Mouse (Mus musculus): ENCODE data around the gene Nrn1. TPM values are rescaled to one million over a fixed set of nuclear protein-coding genes. Genes with fewer than 3 reads are reported as not detected.

Nrn1 gene
- polyA plus RNA-seq, 1 experiment from 2014 or later, result 61.5 TPM

- Histone ChIP-seq H3K9me3 (no peaks in the 10 kb centered on the region), H3K9ac (replicated peaks) (no peak overlapping the region), H3K27me3 (peaks cover 65% of the 10 kb centered on the region), H3K4me1 (peaks cover 36% of the 10 kb centered on the region), H3K36me3 (no peaks in the 10 kb centered on the region), H3K4me3 (no peak overlapping the region), H3K27ac (replicated peaks) (0 out of 2 replicates have a peak overlapping the region, but pooled peaks have one; percentile 92), H3K4me2 (replicated peaks) (no peak overlapping the region)
- ATAC-seq (ENCODE audit: low FRiP score, low read depth), result no peak
Measured at GRCm38 (mm10) chr13:36722309-36722708, 12.6 kb downstream of the Nrn1 start.

- H3K36me3 ChIP-seq, result no peaks in the 10 kb centered on the region
- H3K27me3 ChIP-seq, result peaks cover 50% of the 10 kb centered on the region
- H3K9ac ChIP-seq (replicated peaks), result no peak overlapping the region
- H3K4me3 ChIP-seq, result no peak overlapping the region
- peaks cover 22% of the 10 kb centered on the region for H3K4me1 ChIP-seq
- no peak overlapping the region for H3K27ac ChIP-seq (replicated peaks)
- H3K9me3 ChIP-seq, result no peaks in the 10 kb centered on the region
- no peak overlapping the region for H3K4me2 ChIP-seq (replicated peaks)
- no peak for ATAC-seq (ENCODE audit: low FRiP score, low read depth)
- 91% methylated on average over 5 of the region's 5 CpGs for WGBS
Measured at GRCm38 (mm10) chr13:36720297-36721017, 14.5 kb downstream of the Nrn1 start.

DNA sequence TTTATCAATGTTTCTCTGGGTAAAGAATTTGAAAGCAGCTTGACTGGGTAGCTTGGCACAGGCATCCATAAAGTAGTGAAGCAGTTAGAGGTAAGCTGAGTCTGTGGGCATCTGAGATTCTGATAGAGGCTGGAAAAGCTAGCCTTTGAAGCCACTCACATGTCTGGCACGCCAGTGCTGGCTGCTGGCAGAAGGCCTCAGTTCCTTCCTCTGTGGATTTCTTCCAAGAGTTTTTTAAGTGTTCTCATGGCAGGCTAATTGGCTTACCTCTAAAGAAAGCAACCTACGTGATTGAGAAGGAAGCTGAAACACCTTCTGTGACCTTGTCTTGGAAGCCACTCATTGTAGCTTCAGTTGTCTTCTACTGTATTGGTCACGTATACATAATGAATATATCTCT, 17.6 kb downstream of the Nrn1 start:
- 67% methylated on average over 3 of the region's 3 CpGs for WGBS
- H3K4me1 ChIP-seq, result no peaks in the 10 kb centered on the region
- peaks cover 21% of the 10 kb centered on the region for H3K27me3 ChIP-seq
- H3K9ac ChIP-seq (replicated peaks), result no peak overlapping the region
- H3K4me2 ChIP-seq (replicated peaks), result no peak overlapping the region
- no peaks in the 10 kb centered on the region for H3K36me3 ChIP-seq
- H3K4me3 ChIP-seq, result no peak overlapping the region
- no peak for ATAC-seq (ENCODE audit: low FRiP score, low read depth)
- no peaks in the 10 kb centered on the region for H3K9me3 ChIP-seq
- no peak overlapping the region for H3K27ac ChIP-seq (replicated peaks)

DNA sequence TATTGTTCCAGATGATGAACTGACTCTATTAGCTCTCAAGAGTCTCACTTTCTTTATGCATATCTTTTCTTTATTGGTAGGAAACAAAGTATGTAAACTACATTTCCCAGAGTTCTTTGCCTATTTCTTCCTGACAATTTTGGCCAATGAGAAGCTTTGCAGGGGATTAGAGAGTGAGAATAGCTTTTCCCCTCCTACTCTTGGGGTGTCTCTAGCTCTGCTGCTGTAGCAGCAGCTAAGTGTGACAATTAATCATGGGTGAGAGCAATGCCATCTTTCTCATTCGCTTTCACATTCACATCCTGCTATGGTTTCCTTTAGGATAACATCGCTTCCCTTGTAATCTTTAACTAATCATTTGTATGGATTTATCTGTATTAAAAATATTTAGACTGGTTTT, 18.2 kb downstream of the Nrn1 start:
- Histone ChIP-seq H3K4me1 (no peaks in the 10 kb centered on the region), H3K4me3 (no peak overlapping the region), H3K27ac (replicated peaks) (no peak overlapping the region), H3K27me3 (peaks cover 14% of the 10 kb centered on the region), H3K9ac (replicated peaks) (no peak overlapping the region), H3K9me3 (no peaks in the 10 kb centered on the region), H3K4me2 (replicated peaks) (no peak overlapping the region), H3K36me3 (no peaks in the 10 kb centered on the region)
- 57% methylated on average over 2 of the region's 2 CpGs for WGBS
- ATAC-seq (ENCODE audit: low FRiP score, low read depth), result no peak

GRCm38 (mm10) chr13:36714101-36714500, 20.8 kb downstream of the Nrn1 start:
- H3K9me3 ChIP-seq, result no peaks in the 10 kb centered on the region
- no peaks in the 10 kb centered on the region for H3K36me3 ChIP-seq
- H3K4me2 ChIP-seq (replicated peaks), result no peak overlapping the region
- no peak overlapping the region for H3K4me3 ChIP-seq
- WGBS, result 77% methylated on average over 2 of the region's 2 CpGs
- ATAC-seq (ENCODE audit: low FRiP score, low read depth), result no peak
- H3K9ac ChIP-seq (replicated peaks), result no peak overlapping the region
- no peaks in the 10 kb centered on the region for H3K4me1 ChIP-seq
- H3K27me3 ChIP-seq, result no peaks in the 10 kb centered on the region
- no peak overlapping the region for H3K27ac ChIP-seq (replicated peaks)

DNA sequence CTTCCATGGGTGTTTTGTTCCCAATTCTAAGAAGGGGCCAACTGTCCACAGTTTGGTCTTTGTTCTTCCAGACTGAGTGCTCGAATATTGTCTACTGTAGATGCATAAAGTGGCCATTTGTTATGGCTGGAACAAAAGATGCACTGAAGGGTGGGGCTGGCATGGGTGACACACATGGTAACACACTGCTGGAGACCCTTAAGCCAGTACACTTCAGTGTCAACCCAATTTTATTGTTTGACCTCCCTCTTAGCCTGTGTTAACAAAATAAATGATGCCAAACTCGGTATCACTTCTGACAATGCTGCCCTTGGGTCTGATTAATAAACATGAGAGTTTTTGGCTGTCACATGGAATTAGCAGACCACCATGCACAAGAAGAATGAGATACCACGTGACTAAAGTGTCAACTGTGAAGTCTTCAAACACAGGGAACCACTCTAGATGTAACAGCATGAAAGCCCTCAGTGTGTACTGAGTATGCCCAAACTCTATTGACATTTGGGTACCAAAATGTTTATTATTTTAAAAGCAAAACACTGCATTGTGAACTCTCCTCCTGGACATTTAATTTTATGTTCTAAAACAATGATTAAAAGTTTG, 27.7 kb downstream of the Nrn1 start:
- Histone ChIP-seq H3K27ac (replicated peaks) (no peak overlapping the region), H3K4me3 (no peak overlapping the region), H3K9ac (replicated peaks) (no peak overlapping the region), H3K4me2 (replicated peaks) (no peak overlapping the region), H3K9me3 (no peaks in the 10 kb centered on the region), H3K4me1 (no peaks in the 10 kb centered on the region), H3K36me3 (no peaks in the 10 kb centered on the region), H3K27me3 (no peaks in the 10 kb centered on the region)
- WGBS, result 42% methylated on average over 3 of the region's 3 CpGs
- ATAC-seq (ENCODE audit: low FRiP score, low read depth), result peak; percentile 74

- no peaks in the 10 kb centered on the region for H3K27me3 ChIP-seq
- no peak overlapping the region for H3K9ac ChIP-seq (replicated peaks)
- H3K4me3 ChIP-seq, result no peak overlapping the region
- no peak overlapping the region for H3K4me2 ChIP-seq (replicated peaks)
- H3K27ac ChIP-seq (replicated peaks), result no peak overlapping the region
- H3K9me3 ChIP-seq, result no peaks in the 10 kb centered on the region
- 91% methylated on average over 8 of the region's 8 CpGs for WGBS
- no peaks in the 10 kb centered on the region for H3K36me3 ChIP-seq
- no peak for ATAC-seq (ENCODE audit: low FRiP score, low read depth)
- H3K4me1 ChIP-seq, result no peaks in the 10 kb centered on the region
Measured at GRCm38 (mm10) chr13:36696351-36696771, 38.6 kb downstream of the Nrn1 start.

DNA sequence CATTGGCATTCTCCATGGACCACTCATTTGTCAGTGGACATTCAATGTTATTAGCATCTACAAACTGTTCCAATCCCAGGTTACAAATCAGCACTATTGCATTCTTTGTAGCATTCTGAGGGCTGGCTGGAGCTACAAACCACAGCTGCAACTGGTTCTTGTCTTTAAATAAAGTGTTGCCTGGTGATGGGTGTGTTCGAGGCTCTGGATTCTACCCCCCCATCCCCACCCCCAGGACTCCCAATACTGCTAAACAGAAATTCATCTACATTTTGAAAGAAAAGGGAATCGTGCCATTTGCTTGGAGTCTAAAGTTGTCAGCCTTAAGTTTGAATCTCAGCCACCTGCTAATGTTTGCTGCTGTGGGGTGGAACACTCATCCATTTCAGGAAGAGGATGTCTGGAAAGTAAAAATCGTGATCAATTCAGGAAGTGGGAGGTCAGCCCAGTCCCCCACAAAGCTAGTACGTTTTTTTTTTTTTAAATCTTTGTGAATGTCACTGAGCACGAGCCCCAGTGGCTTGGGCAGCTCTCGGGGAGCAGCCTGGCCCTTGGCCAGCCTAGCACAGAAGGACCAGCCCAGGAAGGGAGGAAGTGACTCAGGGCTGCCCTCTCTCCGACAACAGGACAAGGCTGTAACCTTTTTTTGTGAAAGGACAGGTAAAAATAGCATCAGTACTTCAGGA, 39.3 kb downstream of the Nrn1 start:
- Histone ChIP-seq H3K4me3 (no peak overlapping the region), H3K9me3 (no peaks in the 10 kb centered on the region), H3K9ac (replicated peaks) (no peak overlapping the region), H3K27ac (replicated peaks) (no peak overlapping the region), H3K36me3 (no peaks in the 10 kb centered on the region), H3K4me2 (replicated peaks) (no peak overlapping the region), H3K27me3 (no peaks in the 10 kb centered on the region), H3K4me1 (no peaks in the 10 kb centered on the region)
- 77% methylated on average over 7 of the region's 7 CpGs for WGBS
- ATAC-seq (ENCODE audit: low FRiP score, low read depth), result no peak

- H3K4me3 ChIP-seq, result no peak overlapping the region
- 75% methylated on average over 4 of the region's 4 CpGs for WGBS
- ATAC-seq (ENCODE audit: low FRiP score, low read depth), result no peak
- H3K9ac ChIP-seq (replicated peaks), result no peak overlapping the region
- no peaks in the 10 kb centered on the region for H3K9me3 ChIP-seq
- H3K4me1 ChIP-seq, result no peaks in the 10 kb centered on the region
- no peaks in the 10 kb centered on the region for H3K36me3 ChIP-seq
- no peak overlapping the region for H3K27ac ChIP-seq (replicated peaks)
- no peaks in the 10 kb centered on the region for H3K27me3 ChIP-seq
- no peak overlapping the region for H3K4me2 ChIP-seq (replicated peaks)
Measured at GRCm38 (mm10) chr13:36683581-36683980, 51.4 kb downstream of the Nrn1 start.

- Histone ChIP-seq H3K9me3 (no peaks in the 10 kb centered on the region), H3K9ac (replicated peaks) (no peak overlapping the region), H3K4me3 (no peak overlapping the region), H3K36me3 (no peaks in the 10 kb centered on the region), H3K4me1 (no peaks in the 10 kb centered on the region), H3K4me2 (replicated peaks) (no peak overlapping the region), H3K27ac (replicated peaks) (no peak overlapping the region), H3K27me3 (no peaks in the 10 kb centered on the region)
- no peak for ATAC-seq (ENCODE audit: low FRiP score, low read depth)
- WGBS, result 93% methylated on average over 8 of the region's 8 CpGs
Measured at GRCm38 (mm10) chr13:36680690-36681355, 54.1 kb downstream of the Nrn1 start.

DNA sequence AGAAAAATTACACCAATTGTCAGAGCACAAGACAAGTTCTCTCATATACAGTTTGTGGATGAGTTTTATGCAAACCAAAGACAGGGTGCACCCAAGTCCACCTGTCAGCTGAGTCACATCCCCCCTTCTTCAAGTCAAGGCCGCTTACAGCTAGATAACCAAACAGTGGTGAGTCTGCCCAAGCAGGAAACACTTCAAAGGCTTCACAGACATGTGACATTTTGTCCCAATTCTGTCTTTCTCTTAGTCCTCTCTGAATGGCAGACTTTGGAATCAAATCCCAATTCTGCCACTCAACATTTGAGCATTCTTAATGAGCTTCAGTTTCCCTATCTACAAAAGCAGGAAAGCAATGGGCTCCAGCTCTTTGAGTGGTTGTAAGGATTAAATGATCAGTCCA, 55.6 kb downstream of the Nrn1 start:
- no peak overlapping the region for H3K9ac ChIP-seq (replicated peaks)
- no peak for ATAC-seq (ENCODE audit: low FRiP score, low read depth)

More for the DNA sequence above, 55.6 kb downstream of the Nrn1 start:
- H3K9me3 ChIP-seq, result no peaks in the 10 kb centered on the region
- no peaks in the 10 kb centered on the region for H3K27me3 ChIP-seq
- 81% methylated on average over 1 of the region's 1 CpGs for WGBS
- no peak overlapping the region for H3K4me3 ChIP-seq
- no peak overlapping the region for H3K4me2 ChIP-seq (replicated peaks)
- no peak overlapping the region for H3K27ac ChIP-seq (replicated peaks)
- H3K36me3 ChIP-seq, result no peaks in the 10 kb centered on the region
- H3K4me1 ChIP-seq, result no peaks in the 10 kb centered on the region

Measured in midbrain, embryonic 12.5 days (tissue).